12 mouse cellular contexts compared by ENCODE assay signal in the genomic region with DNA sequence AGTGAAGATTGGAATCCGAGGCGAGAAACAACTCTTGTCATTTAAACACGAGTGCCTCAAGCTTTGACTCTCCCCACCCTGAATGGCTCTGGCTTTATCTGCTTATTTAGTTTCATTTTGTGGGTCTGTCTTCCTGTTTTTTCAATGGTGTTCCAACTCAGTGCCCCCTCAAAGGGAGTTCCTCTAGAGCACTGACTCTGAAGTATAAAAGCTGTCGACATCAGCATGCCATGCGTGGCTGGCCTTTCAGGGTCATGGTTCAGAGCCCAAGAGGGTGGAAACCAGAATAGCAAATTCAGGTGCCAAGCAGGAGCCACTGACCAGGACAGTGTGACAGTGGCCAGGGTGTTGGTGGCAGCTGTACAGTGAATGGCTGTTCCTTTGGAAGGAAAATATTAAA.
A peak's percentile ranks its signal among the peaks of the same experiment; 100 is the strongest.
DNase-seq lines count a peak whose midpoint lies in the region; ATAC-seq lines count a peak whose summit lies in the region.
"Had no signal": no experiment of that assay in that cellular context is flagged by ENCODE, and none has a peak within 500 bp of the region (broad histone marks: within the 10 kb centered on the region; RNA-seq: fewer than 3 reads in every experiment).

No protein-coding gene starts in this region.

- peaks cover 4% of the 10 kb centered on the region; the same call in 1 of the 2 replicates for H3K9me3 ChIP-seq in hindbrain, embryonic 10.5 days
- H3K9me3 ChIP-seq in hindbrain, embryonic 13.5 days: no peaks in the 10 kb centered on the region
- 0 out of 2 replicates have a peak, but pooled peaks cover 5% of the 10 kb centered on the region for H3K9me3 ChIP-seq in kidney, embryonic 16.5 days (ENCODE audit: low read length)
- H3K9me3 ChIP-seq: embryonic facial prominence, embryonic 15.5 days had no signal

- no peak overlapping the region for H3K4me3 ChIP-seq in hindbrain, embryonic 10.5 days
- H3K4me3 ChIP-seq in hindbrain, embryonic 13.5 days: no peak overlapping the region
- no peak overlapping the region for H3K4me3 ChIP-seq in kidney, embryonic 16.5 days (ENCODE audit: low read length)
- H3K4me3 ChIP-seq: embryonic facial prominence, embryonic 15.5 days had no signal

- no peak for ATAC-seq in hindbrain, embryonic 13.5 days (ENCODE audit: low FRiP score)
- peak; percentile 96 for ATAC-seq in kidney, embryonic 16.5 days (ENCODE audit: low FRiP score, low TSS enrichment)
- ATAC-seq: hindbrain, embryonic 16.5 days had no signal

- H3K4me2 ChIP-seq in hindbrain, embryonic 13.5 days: no peak overlapping the region
- no peak overlapping the region for H3K4me2 ChIP-seq in kidney, embryonic 16.5 days (replicated peaks; ENCODE audit: low read depth, low read length)
- H3K4me2 ChIP-seq: embryonic facial prominence, embryonic 15.5 days had no signal

- H3K27me3 ChIP-seq in hindbrain, embryonic 10.5 days (ENCODE audit: insufficient read depth, poor library complexity, severe bottlenecking): no peaks in the 10 kb centered on the region
- H3K27me3 ChIP-seq in hindbrain, embryonic 13.5 days: no peaks in the 10 kb centered on the region
- no peaks in the 10 kb centered on the region for H3K27me3 ChIP-seq in kidney, embryonic 16.5 days (ENCODE audit: insufficient read depth, low read length)
- H3K27me3 ChIP-seq: embryonic facial prominence, embryonic 15.5 days had no signal

- peaks cover 51% of the 10 kb centered on the region for H3K36me3 ChIP-seq in hindbrain, embryonic 10.5 days
- peaks cover 31% of the 10 kb centered on the region for H3K36me3 ChIP-seq in hindbrain, embryonic 13.5 days
- peaks cover 39% of the 10 kb centered on the region for H3K36me3 ChIP-seq in kidney, embryonic 16.5 days (ENCODE audit: insufficient read depth, low read length)

- H3K9ac ChIP-seq in hindbrain, embryonic 13.5 days: no peak overlapping the region
- H3K9ac ChIP-seq in kidney, embryonic 16.5 days (replicated peaks; ENCODE audit: low read length): no peak overlapping the region
- H3K9ac ChIP-seq: embryonic facial prominence, embryonic 15.5 days had no signal

- no peak overlapping the region for H3K27ac ChIP-seq in hindbrain, embryonic 10.5 days
- H3K27ac ChIP-seq in hindbrain, embryonic 13.5 days: no peak overlapping the region
- no peak overlapping the region for H3K27ac ChIP-seq in kidney, embryonic 16.5 days (ENCODE audit: low read length)
- H3K27ac ChIP-seq: embryonic facial prominence, embryonic 15.5 days had no signal

- H3K4me1 ChIP-seq in hindbrain, embryonic 10.5 days (replicated peaks): 0 out of 2 replicates have a peak, but pooled peaks cover 11% of the 10 kb centered on the region
- H3K4me1 ChIP-seq in hindbrain, embryonic 13.5 days (replicated peaks): no peaks in the 10 kb centered on the region; the same call in 1 of the 2 replicates
- no peaks in the 10 kb centered on the region for H3K4me1 ChIP-seq in kidney, embryonic 16.5 days (ENCODE audit: insufficient read depth, low read length)
- H3K4me1 ChIP-seq: embryonic facial prominence, embryonic 15.5 days had no signal

- WGBS in hindbrain, embryonic 10.5 days: 38% methylated on average over 5 of the region's 5 CpGs
- 48% methylated on average over 5 of the region's 5 CpGs for WGBS in hindbrain, embryonic 13.5 days
- WGBS in kidney, embryonic 16.5 days: 39% methylated on average over 5 of the region's 5 CpGs

- DNase-seq in hindbrain, embryonic 10.5 days (ENCODE audit: low spot score): peak; percentile 10
- DNase-seq in adrenal gland, postnatal 14 days: peak; percentile 9
- peak; percentile 22 for DNase-seq in spleen, adult 12 weeks (ENCODE audit: low spot score)
- DNase-seq in urinary bladder, adult 18-20 months (ENCODE audit: low spot score in 2 of 2): no peak
- DNase-seq in cerebellum, adult 8-10 months: no peak
- DNase-seq in cerebellum, adult 11-12 months: no peak
- DNase-seq: gastrocnemius, postnatal 36 days; right cerebral cortex, postnatal 14 days had no signal

Comparison
In these comparisons a context has a peak if more than half of its experiments do, and no peak if none do; other contexts are left out.
1. DNase-seq: peak in hindbrain, embryonic 10.5 days (single experiment), adrenal gland, postnatal 14 days (single experiment) and spleen, adult 12 weeks (single experiment); none in urinary bladder, adult 18-20 months (0 of 2), cerebellum, adult 8-10 months (single experiment) and cerebellum, adult 11-12 months (single experiment).